Mouse (Mus musculus) CH12.LX (cell line): ENCODE results near the gene Daw1. TPM values are rescaled to one million over a fixed set of nuclear protein-coding genes. Genes with fewer than 3 reads are reported as not detected.

Experiments
- DNase-seq: peaks from one replicate; pipeline ENCODE4 v3.0.0-alpha.2; 2013; ENCODE audit errors: extremely low read depth
- H3K27ac ChIP-seq: 2 replicates; pipeline ENCODE4 v1.5.1; 2012; ENCODE audit warnings: low read depth, mild to moderate bottlenecking, control low read depth, moderate library complexity; ENCODE audit not compliant: insufficient read depth
- H3K27me3 ChIP-seq: replicated peaks from 2 replicates; pipeline ENCODE3; 2012; ENCODE audit warnings: inconsistent platforms
- H3K36me3 ChIP-seq, 2 experiments: replicated peaks in 1 of 2; 2 replicates each; pipeline versions ENCODE3 to v1.6.1; 2012; ENCODE audit warnings: inconsistent platforms in 1 of 2, low read length in 1 of 2, mild to moderate bottlenecking in 1 of 2, mixed read lengths in 1 of 2, moderate library complexity in 1 of 2; ENCODE audit not compliant: control insufficient read depth in 1 of 2, insufficient read depth in 1 of 2
- H3K4me1 ChIP-seq, 2 experiments: 2 replicates each; pipeline ENCODE4 v1.6.1; 2012; ENCODE audit warnings: inconsistent platforms in 1 of 2, moderate library complexity in 1 of 2; ENCODE audit not compliant: insufficient read depth in 2 of 2, control insufficient read depth in 1 of 2
- H3K4me2 ChIP-seq: 2 replicates; pipeline ENCODE4 v1.6.1; 2012; ENCODE audit warnings: low read depth, mild to moderate bottlenecking, control low read depth; ENCODE audit not compliant: poor library complexity, insufficient read depth, severe bottlenecking
- H3K4me3 ChIP-seq, 3 experiments: fragments of 150-350 bp in 1 of 3; sonication (generic) in 1 of 3; replicated peaks in 1 of 3; 2 replicates each; pipeline versions ENCODE3 to v1.5.1; 2011 to 2012; ENCODE audit warnings: low read depth in 2 of 3, low read length in 2 of 3, mild to moderate bottlenecking in 2 of 3, moderate library complexity in 2 of 3, control low read depth in 1 of 3, improper control_type of control experiment in 1 of 3, inconsistent platforms in 1 of 3, mixed read lengths in 1 of 3; ENCODE audit not compliant: poor library complexity in 1 of 3
- H3K79me2 ChIP-seq: replicated peaks from 2 replicates; pipeline ENCODE4 v1.6.1; 2012; ENCODE audit warnings: mild to moderate bottlenecking, moderate library complexity; ENCODE audit not compliant: control insufficient read depth, poor library complexity, insufficient read depth, severe bottlenecking; ENCODE audit errors: extremely low read depth
- H3K9ac ChIP-seq: 2 replicates; pipeline ENCODE4 v1.6.1; 2012; ENCODE audit warnings: low read depth, mild to moderate bottlenecking, control low read depth, moderate library complexity; ENCODE audit not compliant: insufficient read depth
- H3K9me3 ChIP-seq: replicated peaks from 2 replicates; pipeline ENCODE3; 2012; ENCODE audit warnings: low read length, inconsistent platforms, mixed read lengths
- BHLHE40 ChIP-seq: IDR thresholded peaks from 2 replicates; pipeline ENCODE4 v1.6.1; 2011; ENCODE audit warnings: mild to moderate bottlenecking, low read depth, low read length, improper control_type of control experiment
- CHD1 ChIP-seq: IDR thresholded peaks from 2 replicates; pipeline ENCODE4 v1.6.1; 2012; ENCODE audit warnings: low read depth, low read length, improper control_type of control experiment, inconsistent platforms
- CTCF ChIP-seq, 2 experiments: IDR thresholded peaks in 1 of 2; conservative IDR thresholded peaks in 1 of 2; 2 replicates each; pipeline ENCODE4 v1.5.1; 2011 to 2012; ENCODE audit warnings: low read depth in 2 of 2, low read length in 2 of 2, improper control_type of control experiment in 1 of 2, inconsistent platforms in 1 of 2, mild to moderate bottlenecking in 1 of 2, moderate library complexity in 1 of 2
- E2F4 ChIP-seq: IDR thresholded peaks from 2 replicates; pipeline ENCODE4 v1.6.1; 2011; ENCODE audit warnings: low read depth, low read length, improper control_type of control experiment; ENCODE audit not compliant: insufficient replicate concordance
- ETS1 ChIP-seq: conservative IDR thresholded peaks from 2 replicates; pipeline ENCODE4 v1.6.1; 2012; ENCODE audit warnings: low read depth, mild to moderate bottlenecking, inconsistent platforms, low read length, improper control_type of control experiment, moderate library complexity
- JUND ChIP-seq: conservative IDR thresholded peaks from 2 replicates; pipeline ENCODE4 v1.6.1; 2011; ENCODE audit warnings: low read depth, low read length, improper control_type of control experiment
- KAT2A ChIP-seq: IDR thresholded peaks from 2 replicates; pipeline ENCODE4 v1.6.1; 2012; ENCODE audit warnings: low read length, improper control_type of control experiment, inconsistent platforms; ENCODE audit not compliant: insufficient replicate concordance
- MAFK ChIP-seq: IDR thresholded peaks from 2 replicates; pipeline ENCODE4 v1.6.1; 2011; ENCODE audit warnings: low read length, improper control_type of control experiment; ENCODE audit not compliant: insufficient replicate concordance
- MAX ChIP-seq: IDR thresholded peaks from 2 replicates; pipeline ENCODE4 v1.6.1; 2011; ENCODE audit warnings: low read length, improper control_type of control experiment
- MYC ChIP-seq: IDR thresholded peaks from 2 replicates; pipeline ENCODE4 v1.6.1; 2011; ENCODE audit warnings: low read depth, mild to moderate bottlenecking, improper control_type of control experiment, low read length
- NELFE ChIP-seq: IDR thresholded peaks from 2 replicates; pipeline ENCODE4 v1.6.1; 2011; ENCODE audit warnings: low read depth, low read length, improper control_type of control experiment
- NRF1 ChIP-seq: IDR thresholded peaks from 2 replicates; pipeline ENCODE4 v1.6.1; 2014; ENCODE audit warnings: low read depth, mild to moderate bottlenecking, inconsistent platforms, low read length, improper control_type of control experiment, moderate library complexity
- POLR2AphosphoS2 ChIP-seq: IDR thresholded peaks from 2 replicates; pipeline ENCODE4 v1.6.1; 2011; ENCODE audit warnings: low read depth, low read length, improper control_type of control experiment
- SMC3 ChIP-seq: IDR thresholded peaks from 2 replicates; pipeline ENCODE4 v1.6.1; 2011; ENCODE audit warnings: low read depth, low read length, improper control_type of control experiment
- USF2 ChIP-seq: conservative IDR thresholded peaks from 2 replicates; pipeline ENCODE4 v1.6.1; 2011; ENCODE audit warnings: low read depth, low read length, improper control_type of control experiment
- ZC3H11A ChIP-seq: IDR thresholded peaks from 2 replicates; pipeline ENCODE4 v1.6.1; 2012; ENCODE audit warnings: low read depth, mild to moderate bottlenecking, inconsistent platforms, low read length, improper control_type of control experiment
- ZKSCAN1 ChIP-seq: IDR thresholded peaks from 2 replicates; pipeline ENCODE4 v1.6.1; 2012; ENCODE audit warnings: low read depth, inconsistent platforms, low read length, improper control_type of control experiment, borderline replicate concordance
- dilution Hi-C: fragments of 300-500 bp; cut with MboI; formaldehyde crosslinking; loops from 2 replicates; pipeline ENCODE4 v1.14.3; 2020; ENCODE audit warnings: low sequenced_read_pairs; ENCODE audit not compliant: extremely low pct_unique_long_range_greater_than_20kb, extremely low pct_ligation_motif_present
- in situ Hi-C: fragments of 300-500 bp; cut with MboI; formaldehyde crosslinking; loops from 3 replicates; pipeline ENCODE4 v1.14.3; 2019; ENCODE audit warnings: low sequenced_read_pairs, low pct_ligation_motif_present, low pct_unique_long_range_greater_than_20kb, mixed read lengths
- polyA plus RNA-seq: library from polyadenylated mRNA; unstranded; fragments of >175 nt; gene quantifications from 2 replicates; pipeline ENCODE4 v1.2.1, GENCODE M21; 2012; ENCODE audit warnings: low read depth; ENCODE audit not compliant: insufficient read length
- total RNA-seq, 2 experiments: library from RNA; depleted of rRNA; stranded (reverse); fragments of 300-350 nt in 1 of 2; fragments of >200 nt in 1 of 2; gene quantifications; 2 replicates each; pipeline ENCODE4 v1.2.3; 2012 to 2014

Daw1 gene
- total and polyA plus RNA-seq, 3 experiments = not detected

DNA sequence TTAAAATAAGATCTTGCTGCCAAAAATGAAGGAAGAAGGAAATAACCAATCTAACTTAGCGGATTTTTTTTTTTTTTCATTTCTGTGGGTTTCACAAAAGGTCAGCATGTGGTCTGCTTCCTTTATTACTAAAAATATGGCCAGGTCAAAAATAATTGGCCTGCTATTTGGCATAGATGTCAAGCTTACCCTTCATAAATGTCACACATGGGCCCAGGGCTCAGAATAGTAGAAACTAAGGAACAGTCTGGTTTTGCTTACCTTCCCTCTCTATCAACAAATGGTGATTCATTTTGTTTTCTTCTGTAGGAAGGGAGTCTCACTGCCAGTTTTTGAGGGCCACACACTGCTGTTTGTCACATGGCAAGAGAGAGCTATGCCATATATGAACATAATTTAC is 92.2 kb downstream of the Daw1 start:
- TF ChIP-seq E2F4 (no peak), NELFE (no peak), SMC3 (no peak), USF2 (no peak), POLR2AphosphoS2 (no peak), CTCF (conservative IDR thresholded peaks at IDR 0.05 in 1 of 2, IDR thresholded peaks at IDR 0.05 in 1 of 2; ENCODE audit: low read depth in 2 of 2, low read length in 2 of 2) (no peak), MAFK (no peak), ZC3H11A (no peak), JUND (no peak), KAT2A (no peak), MAX (no peak), CHD1 (no peak), NRF1 (no peak), MYC (no peak), BHLHE40 (no peak), ETS1 (no peak), ZKSCAN1 (no peak)
- H3K4me3 ChIP-seq = no peak overlapping the region
- no peak overlapping the region for H3K4me2 ChIP-seq
- no peak for DNase-seq
- in situ Hi-C loops = no loop called here
- no peaks in the 10 kb centered on the region for H3K9me3 ChIP-seq
- no peaks in the 10 kb centered on the region; a peak in 1 of 4 replicates for H3K4me1 ChIP-seq
- H3K27ac ChIP-seq = no peak overlapping the region
- H3K27me3 ChIP-seq = no peaks in the 10 kb centered on the region
- dilution Hi-C loops = no loop called here
- no peaks in the 10 kb centered on the region for H3K36me3 ChIP-seq
- no peaks in the 10 kb centered on the region for H3K79me2 ChIP-seq
- H3K9ac ChIP-seq = no peak overlapping the region

Other genes starting within 250 kb of the Daw1 start
- 0.17 TPM in 1 of 2 replicates, not detected in the other for gene A030005L19Rik, start 246.4 kb upstream of the Daw1 start, total RNA-seq (2012; rRNA removed)
- not detected in 2 replicates for gene A030005L19Rik, start 246.4 kb upstream of the Daw1 start, total RNA-seq (2014; rRNA removed)
- 0.31 TPM in 1 of 2 replicates, not detected in the other for gene A030005L19Rik, start 246.4 kb upstream of the Daw1 start, polyA plus RNA-seq
- gene A030014E15Rik, start 234.8 kb upstream of the Daw1 start, total RNA-seq (2012; rRNA removed) = not detected in 2 replicates
- not detected in 2 replicates for gene A030014E15Rik, start 234.8 kb upstream of the Daw1 start, total RNA-seq (2014; rRNA removed)
- not detected in 2 replicates for gene A030014E15Rik, start 234.8 kb upstream of the Daw1 start, polyA plus RNA-seq
- gene Gm6217, start 228.4 kb upstream of the Daw1 start, total RNA-seq (2012; rRNA removed) = not detected in 2 replicates
- not detected in 2 replicates for gene Gm6217, start 228.4 kb upstream of the Daw1 start, total RNA-seq (2014; rRNA removed)
- not detected in 2 replicates for gene Gm6217, start 228.4 kb upstream of the Daw1 start, polyA plus RNA-seq
- not detected in 2 replicates for gene A030003K21Rik, start 216.4 kb upstream of the Daw1 start, total RNA-seq (2012; rRNA removed)
- not detected in 2 replicates for gene A030003K21Rik, start 216.4 kb upstream of the Daw1 start, total RNA-seq (2014; rRNA removed)
- gene A030003K21Rik, start 216.4 kb upstream of the Daw1 start, polyA plus RNA-seq = not detected in 2 replicates
- not detected in 2 replicates for gene Gm7544, start 203.7 kb upstream of the Daw1 start, total RNA-seq (2012; rRNA removed)
- not detected in 2 replicates for gene Gm7544, start 203.7 kb upstream of the Daw1 start, total RNA-seq (2014; rRNA removed)
- gene Gm7544, start 203.7 kb upstream of the Daw1 start, polyA plus RNA-seq = not detected in 2 replicates
- gene Gm47955, start 199.5 kb upstream of the Daw1 start, total RNA-seq (2012; rRNA removed) = not detected in 2 replicates
- not detected in 2 replicates for gene Gm47955, start 199.5 kb upstream of the Daw1 start, total RNA-seq (2014; rRNA removed)
- not detected in 2 replicates for gene Gm47955, start 199.5 kb upstream of the Daw1 start, polyA plus RNA-seq
- not detected in 2 replicates for gene Gm47959, start 159.2 kb upstream of the Daw1 start, total RNA-seq (2012; rRNA removed)
- gene Gm47959, start 159.2 kb upstream of the Daw1 start, total RNA-seq (2014; rRNA removed) = not detected in 2 replicates
- not detected in 2 replicates for gene Gm47959, start 159.2 kb upstream of the Daw1 start, polyA plus RNA-seq
- 1.5 and 3.1 TPM in 2 replicates for gene Slc19a3, start 121.3 kb upstream of the Daw1 start, total RNA-seq (2012; rRNA removed)
- 0.84 and 1.3 TPM in 2 replicates for gene Slc19a3, start 121.3 kb upstream of the Daw1 start, total RNA-seq (2014; rRNA removed)
- 0.46 and 0.59 TPM in 2 replicates for gene Slc19a3, start 121.3 kb upstream of the Daw1 start, polyA plus RNA-seq
- gene Krtap28-10, start 117.3 kb upstream of the Daw1 start, total RNA-seq (2012; rRNA removed) = not detected in 2 replicates
- gene Krtap28-10, start 117.3 kb upstream of the Daw1 start, total RNA-seq (2014; rRNA removed) = not detected in 2 replicates
- gene Krtap28-10, start 117.3 kb upstream of the Daw1 start, polyA plus RNA-seq = not detected in 2 replicates
- not detected in 2 replicates for gene Gm47969, start 114.8 kb upstream of the Daw1 start, total RNA-seq (2012; rRNA removed)
- not detected in 2 replicates for gene Gm47969, start 114.8 kb upstream of the Daw1 start, total RNA-seq (2014; rRNA removed)
- gene Gm47969, start 114.8 kb upstream of the Daw1 start, polyA plus RNA-seq = not detected in 2 replicates
- gene A030005K14Rik, start 100.4 kb upstream of the Daw1 start, total RNA-seq (2012; rRNA removed) = not detected in 2 replicates
- not detected in 2 replicates for gene A030005K14Rik, start 100.4 kb upstream of the Daw1 start, total RNA-seq (2014; rRNA removed)
- not detected in 2 replicates for gene A030005K14Rik, start 100.4 kb upstream of the Daw1 start, polyA plus RNA-seq
- not detected in 2 replicates for gene Krtap28-13, start 98.8 kb upstream of the Daw1 start, total RNA-seq (2012; rRNA removed)
- gene Krtap28-13, start 98.8 kb upstream of the Daw1 start, total RNA-seq (2014; rRNA removed) = not detected in 2 replicates
- not detected in 2 replicates for gene Krtap28-13, start 98.8 kb upstream of the Daw1 start, polyA plus RNA-seq
- 0.42 and 3.4 TPM in 2 replicates for gene Ccl20, start 43.0 kb upstream of the Daw1 start, total RNA-seq (2012; rRNA removed)
- 0.32 and 0.34 TPM in 2 replicates for gene Ccl20, start 43.0 kb upstream of the Daw1 start, total RNA-seq (2014; rRNA removed)
- gene Ccl20, start 43.0 kb upstream of the Daw1 start, polyA plus RNA-seq = not detected in 2 replicates
- gene Sphkap, start 248.4 kb downstream of the Daw1 start, total RNA-seq (2012; rRNA removed) = not detected in 2 replicates
- not detected in 2 replicates for gene Sphkap, start 248.4 kb downstream of the Daw1 start, total RNA-seq (2014; rRNA removed)
- not detected in 2 replicates for gene Sphkap, start 248.4 kb downstream of the Daw1 start, polyA plus RNA-seq